Mouse (Mus musculus) cortical plate, adult 2 months (tissue): Measurements from ENCODE around the gene Abcg4.

Experiments
- CTCF ChIP-seq: fragments of 200-500 bp; IDR thresholded peaks from 2 replicates; pipeline ENCODE4 v1.5.1; 2011; ENCODE audit warnings: mild to moderate bottlenecking, control low read depth, low read length; ENCODE audit not compliant: insufficient read depth; ENCODE audit errors: extremely low read depth
- POLR2A ChIP-seq: fragments of 200-500 bp; IDR thresholded peaks from 2 replicates; pipeline ENCODE4 v1.6.1; 2011; ENCODE audit warnings: mild to moderate bottlenecking, low read length, control low read depth; ENCODE audit not compliant: insufficient read depth; ENCODE audit errors: extremely low read depth

DNA sequence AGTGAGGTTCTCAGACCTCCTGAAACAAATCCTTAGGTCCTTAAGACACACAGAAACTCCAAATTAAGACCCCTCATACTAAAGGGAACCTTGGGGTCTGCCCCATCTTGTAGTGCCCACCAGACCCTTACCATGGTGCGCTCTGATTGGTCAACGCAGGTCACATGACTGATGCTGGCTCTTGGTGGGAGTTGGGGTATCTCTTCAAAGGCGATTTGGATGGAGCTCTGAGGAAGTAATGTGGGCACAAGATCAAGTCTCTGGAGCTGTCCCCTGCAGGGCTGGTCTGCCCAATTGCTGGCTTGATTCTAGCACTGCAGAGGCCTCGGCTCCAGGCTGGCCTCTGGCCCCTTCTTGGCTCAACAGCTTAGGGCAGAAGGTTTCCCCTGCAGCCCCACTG lies 29.0 kb upstream of the Abcg4 start:
- TF ChIP-seq CTCF (no peak), POLR2A (no peak)
